Mouse (Mus musculus) heart, adult 10 weeks (tissue): ENCODE results near the gene Ttc39d. TPM values are rescaled to one million over a fixed set of nuclear protein-coding genes. Genes with fewer than 3 reads are reported as not detected.

Experiments used
- polyA plus RNA-seq: library from polyadenylated mRNA; stranded (reverse); fragments of 350-450 nt; fragmentation: Illumina TruSeq; extraction: RNeasy Lipid Tissue Mini Kit (QIAGEN cat#74804); gene quantifications from one replicate; pipeline ENCODE4 v1.2.3, GENCODE M21; 2014; ENCODE audit warnings: low read depth, low replicate concordance

Gene Ttc39d
- 0.18 TPM for polyA plus RNA-seq

DNA sequence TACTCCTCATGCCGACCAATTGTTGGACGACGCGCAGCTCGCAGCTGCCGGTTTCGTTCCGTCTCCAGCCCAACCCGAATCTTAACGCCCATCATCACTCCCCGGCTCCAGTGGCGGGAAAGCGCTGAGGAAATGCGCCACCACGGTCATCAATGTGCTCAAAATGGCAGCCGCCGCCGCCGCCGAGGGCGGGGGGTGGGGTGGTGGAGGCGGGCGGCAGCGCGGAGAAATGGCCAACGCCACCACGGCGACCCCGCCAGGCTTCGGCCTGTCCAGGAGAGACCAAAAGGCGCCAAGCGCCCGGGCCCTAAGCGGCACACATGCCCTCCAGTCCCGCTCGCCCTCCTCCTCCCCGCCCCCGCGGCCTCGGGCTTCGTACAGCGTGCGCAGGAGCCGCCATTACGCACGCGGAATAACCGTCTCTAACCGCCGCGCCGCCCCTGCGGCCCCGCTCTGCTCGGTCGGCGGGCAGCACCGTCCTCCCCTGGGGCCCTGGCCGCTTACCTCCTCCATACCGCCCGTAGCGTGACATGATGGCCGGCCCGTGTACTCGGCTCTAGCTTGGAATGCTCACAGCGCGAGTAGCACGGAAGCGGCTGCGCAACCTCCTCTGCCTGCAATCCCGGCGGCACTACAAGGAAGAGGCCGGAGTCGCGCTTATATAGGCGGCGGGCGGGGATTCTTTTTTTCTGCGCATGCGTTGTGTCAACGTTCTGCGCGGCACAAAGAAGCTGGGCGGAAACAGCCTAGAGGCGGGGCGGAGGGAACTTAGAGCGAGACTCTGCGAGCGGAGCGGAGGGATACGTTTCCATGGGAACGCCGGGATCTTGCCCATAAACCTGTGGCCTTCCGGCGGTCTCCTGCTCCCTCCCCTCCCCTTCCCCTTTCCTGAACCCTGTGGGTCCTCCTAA lies at the start of gene Ttc39d, which contains the start of gene Srsf7:
Gene Ttc39d, plus strand, starts transcription at position 790 of the 911 bp plus-strand sequence.
Gene Srsf7, minus strand, starts transcription at position 637 of the 911 bp plus-strand sequence.

GRCm38 (mm10) chr17:80224326-80225116 lies 17.3 kb downstream of the Ttc39d start, which contains the start of gene Gemin6:
Gemin6 (plus strand) TSS chr17:80224441.

Other genes starting within 250 kb of the Ttc39d start
- 20.2 TPM for gene Hnrnpll, start 145.1 kb upstream of the Ttc39d start, polyA plus RNA-seq
- gene Galm, start 80.0 kb upstream of the Ttc39d start, polyA plus RNA-seq = 28.0 TPM
- 73.3 TPM for gene Srsf7, start 153 bp upstream of the Ttc39d start, polyA plus RNA-seq
- gene Gemin6, start 17.0 kb downstream of the Ttc39d start, polyA plus RNA-seq = 8.1 TPM
- gene Morn2, start 82.7 kb downstream of the Ttc39d start, polyA plus RNA-seq = 18.8 TPM
- 7.0 TPM for gene Dhx57, start 83.0 kb downstream of the Ttc39d start, polyA plus RNA-seq
- gene Arhgef33, start 99.9 kb downstream of the Ttc39d start, polyA plus RNA-seq = not detected
- not detected for gene Gm10190, start 166.1 kb downstream of the Ttc39d start, polyA plus RNA-seq